Mouse (Mus musculus): ENCODE measurements around the gene Il1rl2. TPM values are rescaled to one million over a fixed set of nuclear protein-coding genes. Genes with fewer than 3 reads are reported as not detected.

Il1rl2 gene
- polyA plus RNA-seq, 1 experiment from 2014 or later, result 1.0 TPM

DNA sequence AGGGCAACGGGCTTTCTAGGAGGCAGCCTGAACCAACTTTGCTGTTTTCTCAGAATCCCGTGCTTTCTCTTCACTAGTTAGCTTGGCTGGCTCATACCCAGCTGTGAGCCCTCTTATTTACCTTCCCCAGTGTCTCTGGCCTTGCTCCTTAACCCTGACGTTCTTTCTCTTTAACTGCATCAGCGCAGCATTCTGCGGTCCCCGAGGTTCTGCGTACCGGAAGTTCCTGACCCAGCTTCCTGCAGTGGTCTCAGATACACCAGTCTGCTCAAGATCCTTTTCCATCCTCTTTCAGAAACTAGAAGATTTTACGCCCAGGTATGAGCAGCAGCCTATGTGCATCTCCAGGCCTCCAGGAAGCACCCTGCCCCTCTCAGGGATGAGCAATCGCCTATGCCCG is 56.6 kb downstream of the Il1rl2 start:
- ATAC-seq (ENCODE audit: low FRiP score), result no peak
- no peaks in the 10 kb centered on the region for H3K27me3 ChIP-seq (ENCODE audit: control insufficient read depth, insufficient read depth, low read length)
- no peak overlapping the region for H3K4me2 ChIP-seq
- H3K9ac ChIP-seq (ENCODE audit: low read length), result no peak overlapping the region
- no peaks in the 10 kb centered on the region for H3K36me3 ChIP-seq (ENCODE audit: control insufficient read depth, insufficient read depth, low read length)
- DNase-seq (ENCODE audit: low spot score, missing footprints), result no peak
- H3K27ac ChIP-seq (ENCODE audit: low read depth, low read length), result no peak overlapping the region
- no peak overlapping the region for H3K4me3 ChIP-seq (ENCODE audit: low read depth, low read length)
- WGBS, result 88% methylated on average over 11 of the region's 11 CpGs
- H3K9me3 ChIP-seq (ENCODE audit: control insufficient read depth, low read length), result no peaks in the 10 kb centered on the region
- H3K4me1 ChIP-seq (ENCODE audit: control insufficient read depth, insufficient read depth, low read length), result no peaks in the 10 kb centered on the region

DNA sequence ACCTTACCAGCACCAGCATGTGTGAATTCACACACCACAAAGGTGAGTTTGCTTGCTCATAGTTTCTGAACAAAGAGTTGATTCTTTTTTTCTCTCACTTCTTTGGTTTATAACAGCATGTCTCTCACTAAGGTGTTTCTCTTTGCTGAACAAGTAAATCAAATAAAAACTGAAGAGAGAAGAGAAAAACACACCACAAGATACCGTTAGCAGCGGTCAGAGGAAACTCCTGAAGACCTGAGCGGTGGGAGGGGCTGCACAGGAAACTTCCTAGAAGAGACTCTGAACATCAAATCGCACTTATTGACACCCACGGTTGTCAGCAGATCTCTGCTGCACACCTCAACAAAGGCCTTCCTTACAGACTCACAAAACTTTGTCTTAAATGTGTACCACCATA is 58.4 kb downstream of the Il1rl2 start:
- H3K9ac ChIP-seq (ENCODE audit: low read length), result no peak overlapping the region
- DNase-seq (ENCODE audit: low spot score, missing footprints), result no peak
- ATAC-seq (ENCODE audit: low FRiP score), result no peak
- no peaks in the 10 kb centered on the region for H3K27me3 ChIP-seq (ENCODE audit: control insufficient read depth, insufficient read depth, low read length)
- H3K4me1 ChIP-seq (ENCODE audit: control insufficient read depth, insufficient read depth, low read length), result no peaks in the 10 kb centered on the region
- no peak overlapping the region for H3K4me3 ChIP-seq (ENCODE audit: low read depth, low read length)
- H3K9me3 ChIP-seq (ENCODE audit: control insufficient read depth, low read length), result no peaks in the 10 kb centered on the region
- no peak overlapping the region for H3K27ac ChIP-seq (ENCODE audit: low read depth, low read length)
- WGBS, result 90% methylated on average over 5 of the region's 5 CpGs
- no peaks in the 10 kb centered on the region for H3K36me3 ChIP-seq (ENCODE audit: control insufficient read depth, insufficient read depth, low read length)
- H3K4me2 ChIP-seq, result no peak overlapping the region

DNA sequence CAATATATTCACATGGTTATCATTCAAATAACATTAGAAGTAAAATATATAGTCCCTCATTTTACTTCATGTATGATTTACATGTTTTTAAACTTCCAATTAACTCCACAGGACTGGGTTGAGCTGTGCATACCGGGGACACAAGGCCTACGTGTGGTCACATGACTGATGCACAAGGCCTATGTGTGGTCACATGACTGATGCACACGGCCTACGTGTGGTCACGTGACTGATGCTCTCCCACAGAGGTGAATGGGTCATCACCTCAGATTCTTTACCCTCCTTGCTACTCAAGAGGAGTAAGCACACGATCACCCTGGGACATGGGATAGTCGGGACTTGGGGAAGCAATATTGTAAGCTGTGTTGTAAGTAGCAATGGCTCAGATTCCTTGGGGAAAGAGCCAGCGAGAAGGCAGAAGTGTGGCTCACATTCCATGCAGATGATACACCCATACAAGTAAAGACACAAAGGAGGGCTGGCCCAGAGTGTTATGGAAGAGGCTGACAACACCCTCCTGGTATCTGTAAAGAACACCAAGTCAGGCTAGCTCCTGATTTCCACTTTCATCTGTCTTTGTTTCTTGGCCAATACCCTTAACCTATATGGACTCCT is 60.6 kb downstream of the Il1rl2 start:
- no peaks in the 10 kb centered on the region for H3K36me3 ChIP-seq (ENCODE audit: control insufficient read depth, insufficient read depth, low read length)
- no peak overlapping the region for H3K9ac ChIP-seq (ENCODE audit: low read length)
- H3K9me3 ChIP-seq (ENCODE audit: control insufficient read depth, low read length), result no peaks in the 10 kb centered on the region
- ATAC-seq (ENCODE audit: low FRiP score) (no peak), DNase-seq (ENCODE audit: low spot score, missing footprints) (no peak)
- H3K27ac ChIP-seq (ENCODE audit: low read depth, low read length), result no peak overlapping the region
- H3K27me3 ChIP-seq (ENCODE audit: control insufficient read depth, insufficient read depth, low read length), result no peaks in the 10 kb centered on the region
- WGBS, result 90% methylated on average over 8 of the region's 8 CpGs
- H3K4me2 ChIP-seq, result no peak overlapping the region
- no peaks in the 10 kb centered on the region for H3K4me1 ChIP-seq (ENCODE audit: control insufficient read depth, insufficient read depth, low read length)
- no peak overlapping the region for H3K4me3 ChIP-seq (ENCODE audit: low read depth, low read length)

DNA sequence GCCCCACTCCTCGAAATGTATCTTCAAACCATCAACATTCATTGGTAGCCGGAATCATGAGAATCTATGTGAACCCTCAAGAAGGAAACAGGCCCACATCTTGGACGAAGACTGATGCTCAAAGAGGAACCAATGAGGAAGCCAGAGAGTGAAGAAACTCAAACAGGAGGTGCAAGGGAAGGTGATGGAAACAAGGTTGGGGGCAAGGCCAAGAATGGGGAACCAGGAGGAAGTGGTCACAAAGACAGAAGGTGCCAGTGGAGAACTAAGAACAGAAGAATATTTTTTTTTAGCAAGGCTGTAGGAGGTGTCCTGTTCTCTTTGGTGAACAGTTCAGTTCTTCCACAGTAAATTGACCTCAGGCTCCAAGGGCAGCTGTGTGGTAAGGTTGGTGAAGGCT is 67.0 kb downstream of the Il1rl2 start:
- no peaks in the 10 kb centered on the region for H3K27me3 ChIP-seq (ENCODE audit: control insufficient read depth, insufficient read depth, low read length)
- no peak for ATAC-seq (ENCODE audit: low FRiP score)
- H3K27ac ChIP-seq (ENCODE audit: low read depth, low read length), result no peak overlapping the region
- H3K4me3 ChIP-seq (ENCODE audit: low read depth, low read length), result no peak overlapping the region
- WGBS, result 86% methylated on average over 3 of the region's 3 CpGs
- no peaks in the 10 kb centered on the region for H3K9me3 ChIP-seq (ENCODE audit: control insufficient read depth, low read length)
- no peak for DNase-seq (ENCODE audit: low spot score, missing footprints)
- H3K4me1 ChIP-seq (ENCODE audit: control insufficient read depth, insufficient read depth, low read length), result no peaks in the 10 kb centered on the region
- no peak overlapping the region for H3K9ac ChIP-seq (ENCODE audit: low read length)
- H3K4me2 ChIP-seq, result no peak overlapping the region
- H3K36me3 ChIP-seq (ENCODE audit: control insufficient read depth, insufficient read depth, low read length), result no peaks in the 10 kb centered on the region

DNA sequence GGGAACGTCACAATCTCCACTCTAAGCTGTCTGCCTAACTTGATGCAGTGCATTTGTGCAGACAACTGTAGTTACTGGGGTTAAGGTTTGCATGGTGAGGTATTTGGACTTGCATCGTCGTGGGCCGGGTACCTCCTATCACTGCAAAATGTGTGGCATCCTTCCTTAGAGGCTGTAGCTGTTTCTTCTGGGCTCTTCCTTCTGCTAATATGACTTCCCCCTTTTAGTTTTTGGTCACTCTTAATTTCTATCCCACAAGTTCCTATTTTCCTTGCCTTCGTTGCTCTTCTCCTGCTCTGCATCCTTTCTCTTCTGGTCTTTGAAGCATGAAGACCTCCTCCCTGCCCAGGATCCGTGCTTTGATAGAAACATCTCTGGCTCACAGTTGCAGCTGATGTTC is 68.1 kb downstream of the Il1rl2 start:
- H3K9ac ChIP-seq (ENCODE audit: low read length), result no peak overlapping the region
- H3K4me2 ChIP-seq, result no peak overlapping the region
- no peaks in the 10 kb centered on the region for H3K27me3 ChIP-seq (ENCODE audit: control insufficient read depth, insufficient read depth, low read length)
- DNase-seq (ENCODE audit: low spot score, missing footprints) (no peak), ATAC-seq (ENCODE audit: low FRiP score) (no peak)
- 77% methylated on average over 6 of the region's 6 CpGs for WGBS
- H3K4me1 ChIP-seq (ENCODE audit: control insufficient read depth, insufficient read depth, low read length), result no peaks in the 10 kb centered on the region
- no peaks in the 10 kb centered on the region for H3K9me3 ChIP-seq (ENCODE audit: control insufficient read depth, low read length)
- H3K27ac ChIP-seq (ENCODE audit: low read depth, low read length), result no peak overlapping the region
- H3K4me3 ChIP-seq (ENCODE audit: low read depth, low read length), result no peak overlapping the region
- H3K36me3 ChIP-seq (ENCODE audit: control insufficient read depth, insufficient read depth, low read length), result no peaks in the 10 kb centered on the region

DNA sequence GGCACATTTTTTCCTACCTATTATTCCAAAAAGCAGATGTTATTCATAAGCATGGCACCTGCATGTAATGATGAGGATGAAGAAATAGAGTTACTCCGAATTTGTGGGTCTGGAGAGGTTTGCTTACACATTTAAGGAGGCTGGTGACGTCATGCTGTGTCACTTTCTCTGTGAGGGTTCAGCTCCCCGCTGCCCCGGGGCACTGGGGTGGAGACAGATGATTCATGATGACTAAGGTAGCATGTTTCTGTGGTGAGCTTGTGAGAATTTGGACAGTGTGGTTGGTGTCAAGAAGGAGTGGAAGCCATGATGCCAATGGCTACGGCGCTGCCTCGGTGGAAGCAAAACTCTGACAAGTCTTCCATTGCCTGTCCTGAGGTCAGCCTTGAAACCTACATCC is 68.8 kb downstream of the Il1rl2 start:
- 89% methylated on average over 7 of the region's 7 CpGs for WGBS
- Histone ChIP-seq H3K4me2 (no peak overlapping the region), H3K9me3 (ENCODE audit: control insufficient read depth, low read length) (no peaks in the 10 kb centered on the region), H3K27me3 (ENCODE audit: control insufficient read depth, insufficient read depth, low read length) (no peaks in the 10 kb centered on the region), H3K4me1 (ENCODE audit: control insufficient read depth, insufficient read depth, low read length) (no peaks in the 10 kb centered on the region), H3K27ac (ENCODE audit: low read depth, low read length) (no peak overlapping the region), H3K9ac (ENCODE audit: low read length) (no peak overlapping the region), H3K36me3 (ENCODE audit: control insufficient read depth, insufficient read depth, low read length) (no peaks in the 10 kb centered on the region), H3K4me3 (ENCODE audit: low read depth, low read length) (no peak overlapping the region)
- ATAC-seq (ENCODE audit: low FRiP score) (no peak), DNase-seq (ENCODE audit: low spot score, missing footprints) (no peak)

DNA sequence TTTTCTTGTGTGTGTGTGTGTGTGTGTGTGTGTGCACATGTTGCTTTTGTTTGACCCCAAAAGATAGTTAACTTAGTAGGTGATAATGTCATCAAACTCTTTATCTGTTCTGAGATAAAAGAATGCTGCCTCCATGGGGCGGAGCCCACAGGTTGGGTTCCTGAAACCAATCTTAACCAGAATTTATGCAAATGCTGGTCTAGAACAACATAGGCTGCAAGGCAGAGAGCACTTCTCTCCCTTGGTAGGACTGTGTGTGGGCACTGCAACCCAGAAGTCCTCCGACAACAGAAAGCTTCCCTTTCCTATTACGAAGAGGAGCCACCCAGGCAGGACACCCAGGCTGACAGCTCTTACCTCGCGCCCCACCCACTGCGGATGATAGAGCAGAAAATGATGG is 75.2 kb downstream of the Il1rl2 start:
- ATAC-seq (ENCODE audit: low FRiP score) (no peak), DNase-seq (ENCODE audit: low spot score, missing footprints) (no peak)
- no peak overlapping the region for H3K4me2 ChIP-seq
- no peak overlapping the region for H3K27ac ChIP-seq (ENCODE audit: low read depth, low read length)
- H3K36me3 ChIP-seq (ENCODE audit: control insufficient read depth, insufficient read depth, low read length), result no peaks in the 10 kb centered on the region
- H3K4me3 ChIP-seq (ENCODE audit: low read depth, low read length), result no peak overlapping the region
- no peak overlapping the region for H3K9ac ChIP-seq (ENCODE audit: low read length)
- H3K4me1 ChIP-seq (ENCODE audit: control insufficient read depth, insufficient read depth, low read length), result no peaks in the 10 kb centered on the region
- WGBS, result 93% methylated on average over 6 of the region's 6 CpGs
- H3K9me3 ChIP-seq (ENCODE audit: control insufficient read depth, low read length), result no peaks in the 10 kb centered on the region
- no peaks in the 10 kb centered on the region for H3K27me3 ChIP-seq (ENCODE audit: control insufficient read depth, insufficient read depth, low read length)

DNA sequence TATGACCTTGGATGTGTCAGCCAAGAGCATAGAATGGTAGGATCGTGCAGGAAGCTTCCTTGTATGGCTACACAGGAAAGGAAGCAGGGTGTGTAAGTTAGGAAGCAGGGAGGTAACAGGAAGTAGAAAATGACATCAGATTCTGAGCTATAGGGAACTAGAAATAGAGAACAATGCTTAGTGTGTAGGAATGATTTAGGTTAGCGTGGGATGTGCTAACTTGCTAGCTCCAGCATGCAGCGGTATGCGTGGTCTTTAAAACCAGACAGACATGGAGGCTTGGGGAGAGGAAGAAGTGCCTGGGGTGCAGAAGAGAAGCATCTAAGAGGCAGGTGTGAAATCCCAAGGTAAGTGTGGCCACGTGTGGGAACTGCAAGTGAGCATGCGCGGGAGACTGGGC is 80.3 kb downstream of the Il1rl2 start:
- no peak overlapping the region for H3K27ac ChIP-seq (ENCODE audit: low read depth, low read length)
- H3K4me2 ChIP-seq, result no peak overlapping the region
- H3K4me3 ChIP-seq (ENCODE audit: low read depth, low read length), result no peak overlapping the region
- ATAC-seq (ENCODE audit: low FRiP score), result no peak
- no peaks in the 10 kb centered on the region for H3K27me3 ChIP-seq (ENCODE audit: control insufficient read depth, insufficient read depth, low read length)
- DNase-seq (ENCODE audit: low spot score, missing footprints), result no peak
- H3K9ac ChIP-seq (ENCODE audit: low read length), result no peak overlapping the region
- no peaks in the 10 kb centered on the region for H3K4me1 ChIP-seq (ENCODE audit: control insufficient read depth, insufficient read depth, low read length)
- no peaks in the 10 kb centered on the region for H3K36me3 ChIP-seq (ENCODE audit: control insufficient read depth, insufficient read depth, low read length)
- no peaks in the 10 kb centered on the region for H3K9me3 ChIP-seq (ENCODE audit: control insufficient read depth, low read length)
- whole genome bisulfite sequencing, result 82% methylated on average over 7 of the region's 7 CpGs

DNA sequence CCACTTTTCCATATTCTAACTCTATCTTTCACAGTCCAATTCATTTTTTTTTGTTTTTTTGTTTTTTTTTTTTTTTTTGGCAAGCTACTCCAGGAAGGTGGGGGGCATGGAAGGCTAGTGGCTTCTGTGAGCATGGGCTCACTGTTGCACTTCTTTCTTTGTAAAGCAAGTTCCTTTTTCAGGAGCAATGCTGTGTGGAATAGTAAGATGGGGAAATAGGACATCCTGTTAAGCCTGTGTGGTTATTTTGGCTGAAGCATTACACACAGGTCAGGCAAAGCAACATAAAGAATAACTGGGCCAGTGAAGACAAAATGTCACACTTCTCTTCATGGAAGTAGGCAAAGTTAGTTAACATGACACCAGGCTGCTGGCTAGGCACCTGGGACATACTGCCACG is 85.5 kb downstream of the Il1rl2 start:
- H3K4me1 ChIP-seq (ENCODE audit: control insufficient read depth, insufficient read depth, low read length), result no peaks in the 10 kb centered on the region
- H3K27me3 ChIP-seq (ENCODE audit: control insufficient read depth, insufficient read depth, low read length), result no peaks in the 10 kb centered on the region
- H3K9me3 ChIP-seq (ENCODE audit: control insufficient read depth, low read length), result no peaks in the 10 kb centered on the region
- H3K4me3 ChIP-seq (ENCODE audit: low read depth, low read length), result no peak overlapping the region
- no peak overlapping the region for H3K4me2 ChIP-seq
- no peaks in the 10 kb centered on the region for H3K36me3 ChIP-seq (ENCODE audit: control insufficient read depth, insufficient read depth, low read length)
- WGBS, result 52% methylated on average over 1 of the region's 1 CpGs
- ATAC-seq (ENCODE audit: low FRiP score) (no peak), DNase-seq (ENCODE audit: low spot score, missing footprints) (no peak)
- no peak overlapping the region for H3K27ac ChIP-seq (ENCODE audit: low read depth, low read length)
- H3K9ac ChIP-seq (ENCODE audit: low read length), result no peak overlapping the region

DNA sequence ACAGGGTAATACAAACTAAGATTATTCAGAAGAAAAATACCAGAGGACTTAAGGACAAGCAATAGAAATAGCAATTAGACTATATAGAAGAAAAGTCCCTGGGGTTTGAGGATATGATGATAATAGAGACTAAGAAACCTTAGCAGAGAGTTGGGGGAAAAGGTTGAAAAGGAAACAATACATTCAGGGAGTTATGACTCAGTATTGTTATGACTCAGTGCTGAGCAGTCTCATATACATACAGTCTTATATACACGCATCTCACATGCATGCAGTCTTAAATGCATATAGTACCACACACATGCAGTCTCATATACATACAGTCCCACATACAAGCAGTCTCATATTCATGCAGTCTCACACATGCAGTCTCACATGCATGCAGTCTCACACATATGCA is 88.6 kb downstream of the Il1rl2 start:
- ATAC-seq (ENCODE audit: low FRiP score) (no peak), DNase-seq (ENCODE audit: low spot score, missing footprints) (no peak)
- Histone ChIP-seq H3K27ac (ENCODE audit: low read depth, low read length) (no peak overlapping the region), H3K4me3 (ENCODE audit: low read depth, low read length) (no peak overlapping the region), H3K36me3 (ENCODE audit: control insufficient read depth, insufficient read depth, low read length) (no peaks in the 10 kb centered on the region), H3K27me3 (ENCODE audit: control insufficient read depth, insufficient read depth, low read length) (no peaks in the 10 kb centered on the region), H3K9ac (ENCODE audit: low read length) (no peak overlapping the region), H3K4me2 (no peak overlapping the region), H3K4me1 (ENCODE audit: control insufficient read depth, insufficient read depth, low read length) (no peaks in the 10 kb centered on the region), H3K9me3 (ENCODE audit: control insufficient read depth, low read length) (no peaks in the 10 kb centered on the region)
- WGBS, result 97% methylated on average over 1 of the region's 1 CpGs

All from midbrain, embryonic 11.5 days (tissue).